Mouse (Mus musculus) hindbrain, embryonic 10.5 days (tissue): ENCODE measurements around the gene Fam3b. TPM values are rescaled to one million over a fixed set of nuclear protein-coding genes. Genes with fewer than 3 reads are reported as not detected.

Source experiments
- DNase-seq: peaks from one replicate; pipeline ENCODE4 v3.0.0-alpha.2; 2017; ENCODE audit warnings: low spot score
- H3K27ac ChIP-seq: fragments of 300-500 bp; sonication (generic); 2 replicates; pipeline ENCODE4 v1.5.1; 2016; ENCODE audit warnings: mild to moderate bottlenecking, moderate library complexity
- H3K27me3 ChIP-seq: fragments of 300-500 bp; sonication (generic); 2 replicates; pipeline ENCODE4 v1.6.1; 2016; ENCODE audit warnings: mild to moderate bottlenecking; ENCODE audit not compliant: poor library complexity, insufficient read depth, severe bottlenecking
- H3K36me3 ChIP-seq: fragments of 300-500 bp; sonication (generic); 2 replicates; pipeline ENCODE4 v1.6.1; 2016; ENCODE audit warnings: mild to moderate bottlenecking, moderate library complexity
- H3K4me1 ChIP-seq: fragments of 300-500 bp; sonication (generic); replicated peaks from 2 replicates; pipeline ENCODE4 v1.6.1; 2016; ENCODE audit warnings: mild to moderate bottlenecking
- H3K4me3 ChIP-seq: fragments of 300-500 bp; sonication (generic); 2 replicates; pipeline ENCODE4 v1.5.1; 2016; ENCODE audit warnings: mild to moderate bottlenecking, moderate library complexity
- H3K9me3 ChIP-seq: fragments of 300-500 bp; sonication (generic); 2 replicates; pipeline ENCODE4 v1.6.1; 2016; ENCODE audit warnings: mild to moderate bottlenecking, moderate library complexity
- WGBS: fragments of 180-500 bp; shearing (Covaris S2); methylation state at CpG from one replicate; pipeline ENCODE4 v1.1.7; 2016; 5-methylcytosine and 5-hydroxymethylcytosine counted together
- polyA plus RNA-seq: library from polyadenylated mRNA; unstranded; fragments of >200 nt; fragmentation: Nextera tagmentation; extraction: Ambion mirVana; gene quantifications from 2 replicates; pipeline ENCODE4 v1.2.1, GENCODE M21; 2016

The Fam3b gene
- polyA plus RNA-seq, 1 experiment from 2014 or later, result not detected

- H3K9me3 ChIP-seq, result no peaks in the 10 kb centered on the region
- no peaks in the 10 kb centered on the region for H3K27me3 ChIP-seq
- no peak overlapping the region for H3K4me3 ChIP-seq
- no peaks in the 10 kb centered on the region for H3K4me1 ChIP-seq
- DNase-seq, result no peak
- no peaks in the 10 kb centered on the region for H3K36me3 ChIP-seq
- H3K27ac ChIP-seq, result no peak overlapping the region
These were observed 3.1 kb downstream of the Fam3b start for GRCm38 (mm10) chr16:97511495-97511894.

- Histone ChIP-seq H3K4me1 (no peaks in the 10 kb centered on the region), H3K27ac (no peak overlapping the region), H3K36me3 (no peaks in the 10 kb centered on the region), H3K4me3 (no peak overlapping the region), H3K27me3 (no peaks in the 10 kb centered on the region), H3K9me3 (no peaks in the 10 kb centered on the region)
- 82% methylated on average over 5 of the region's 5 CpGs for WGBS
- DNase-seq, result no peak
These were observed 3.8 kb downstream of the Fam3b start for GRCm38 (mm10) chr16:97510849-97511248.

GRCm38 (mm10) chr16:97507783-97508182 lies 6.8 kb downstream of the Fam3b start:
- Histone ChIP-seq H3K36me3 (no peaks in the 10 kb centered on the region), H3K4me1 (no peaks in the 10 kb centered on the region), H3K4me3 (no peak overlapping the region), H3K27ac (no peak overlapping the region), H3K27me3 (no peaks in the 10 kb centered on the region), H3K9me3 (no peaks in the 10 kb centered on the region)
- no peak for DNase-seq

- no peak overlapping the region for H3K4me3 ChIP-seq
- H3K4me1 ChIP-seq, result no peaks in the 10 kb centered on the region
- no peak overlapping the region for H3K27ac ChIP-seq
- DNase-seq, result no peak
- 87% methylated on average over 3 of the region's 3 CpGs for WGBS
- H3K9me3 ChIP-seq, result no peaks in the 10 kb centered on the region
- H3K36me3 ChIP-seq, result no peaks in the 10 kb centered on the region
- no peaks in the 10 kb centered on the region for H3K27me3 ChIP-seq
These were observed 9.8 kb downstream of the Fam3b start for GRCm38 (mm10) chr16:97504793-97505192.

GRCm38 (mm10) chr16:97503849-97504248 lies 10.8 kb downstream of the Fam3b start:
- no peaks in the 10 kb centered on the region for H3K36me3 ChIP-seq
- no peaks in the 10 kb centered on the region for H3K9me3 ChIP-seq
- no peak overlapping the region for H3K4me3 ChIP-seq
- no peaks in the 10 kb centered on the region for H3K27me3 ChIP-seq
- 80% methylated on average over 3 of the region's 3 CpGs for WGBS
- no peaks in the 10 kb centered on the region for H3K4me1 ChIP-seq
- no peak overlapping the region for H3K27ac ChIP-seq
- DNase-seq, result no peak

GRCm38 (mm10) chr16:97500901-97501300 lies 13.7 kb downstream of the Fam3b start:
- 89% methylated on average over 7 of the region's 7 CpGs for WGBS
- H3K9me3 ChIP-seq, result no peaks in the 10 kb centered on the region
- no peak overlapping the region for H3K27ac ChIP-seq
- H3K4me3 ChIP-seq, result no peak overlapping the region
- no peak for DNase-seq
- no peaks in the 10 kb centered on the region for H3K4me1 ChIP-seq
- no peaks in the 10 kb centered on the region for H3K27me3 ChIP-seq
- H3K36me3 ChIP-seq, result no peaks in the 10 kb centered on the region

GRCm38 (mm10) chr16:97499450-97499849 lies 15.2 kb downstream of the Fam3b start:
- WGBS, result 96% methylated on average over 7 of the region's 7 CpGs
- Histone ChIP-seq H3K27ac (no peak overlapping the region), H3K4me3 (no peak overlapping the region), H3K36me3 (no peaks in the 10 kb centered on the region), H3K4me1 (no peaks in the 10 kb centered on the region), H3K27me3 (no peaks in the 10 kb centered on the region), H3K9me3 (no peaks in the 10 kb centered on the region)
- DNase-seq, result no peak

- H3K4me1 ChIP-seq, result no peaks in the 10 kb centered on the region
- no peaks in the 10 kb centered on the region for H3K27me3 ChIP-seq
- 90% methylated on average over 3 of the region's 3 CpGs for WGBS
- H3K36me3 ChIP-seq, result no peaks in the 10 kb centered on the region
- H3K27ac ChIP-seq, result no peak overlapping the region
- no peak overlapping the region for H3K4me3 ChIP-seq
- no peak for DNase-seq
- no peaks in the 10 kb centered on the region for H3K9me3 ChIP-seq
These were observed 16.5 kb downstream of the Fam3b start for GRCm38 (mm10) chr16:97498139-97498538.

GRCm38 (mm10) chr16:97497682-97498081 lies 16.9 kb downstream of the Fam3b start:
- H3K4me3 ChIP-seq, result no peak overlapping the region
- no peaks in the 10 kb centered on the region for H3K4me1 ChIP-seq
- no peak overlapping the region for H3K27ac ChIP-seq
- no peak for DNase-seq
- no peaks in the 10 kb centered on the region for H3K9me3 ChIP-seq
- no peaks in the 10 kb centered on the region for H3K27me3 ChIP-seq
- H3K36me3 ChIP-seq, result no peaks in the 10 kb centered on the region
- WGBS, result 58% methylated on average over 5 of the region's 5 CpGs

- H3K9me3 ChIP-seq, result no peaks in the 10 kb centered on the region
- 38% methylated on average over 3 of the region's 3 CpGs for WGBS
These were observed 18.6 kb downstream of the Fam3b start for GRCm38 (mm10) chr16:97496026-97496425.

GRCm38 (mm10) chr16:97492369-97492768 lies 22.2 kb downstream of the Fam3b start:
- no peaks in the 10 kb centered on the region for H3K36me3 ChIP-seq
- no peak for DNase-seq
- no peak overlapping the region for H3K27ac ChIP-seq
- no peak overlapping the region for H3K4me3 ChIP-seq
- H3K27me3 ChIP-seq, result no peaks in the 10 kb centered on the region
- H3K9me3 ChIP-seq, result no peaks in the 10 kb centered on the region
- WGBS, result 82% methylated on average over 1 of the region's 1 CpGs
- no peaks in the 10 kb centered on the region for H3K4me1 ChIP-seq

More at GRCm38 (mm10) chr16:97496026-97496425, 18.6 kb downstream of the Fam3b start:
- no peak for DNase-seq
- Histone ChIP-seq H3K4me1 (no peaks in the 10 kb centered on the region), H3K4me3 (no peak overlapping the region), H3K36me3 (no peaks in the 10 kb centered on the region), H3K27ac (no peak overlapping the region), H3K27me3 (no peaks in the 10 kb centered on the region)

GRCm38 (mm10) chr16:97478655-97479054 lies 36.0 kb downstream of the Fam3b start:
- 79% methylated on average over 2 of the region's 2 CpGs for WGBS
- no peaks in the 10 kb centered on the region for H3K4me1 ChIP-seq
- DNase-seq, result no peak

GRCm38 (mm10) chr16:97476524-97476923 lies 38.1 kb downstream of the Fam3b start:
- no peak overlapping the region for H3K27ac ChIP-seq
- no peaks in the 10 kb centered on the region for H3K27me3 ChIP-seq
- H3K9me3 ChIP-seq, result no peaks in the 10 kb centered on the region
- no peak overlapping the region for H3K4me3 ChIP-seq
- DNase-seq, result no peak
- no peaks in the 10 kb centered on the region for H3K36me3 ChIP-seq
- 83% methylated on average over 1 of the region's 1 CpGs for WGBS
- no peaks in the 10 kb centered on the region for H3K4me1 ChIP-seq

More at GRCm38 (mm10) chr16:97478655-97479054, 36.0 kb downstream of the Fam3b start:
- no peak overlapping the region for H3K27ac ChIP-seq
- no peaks in the 10 kb centered on the region for H3K27me3 ChIP-seq
- no peaks in the 10 kb centered on the region for H3K36me3 ChIP-seq
- no peak overlapping the region for H3K4me3 ChIP-seq
- H3K9me3 ChIP-seq, result no peaks in the 10 kb centered on the region

GRCm38 (mm10) chr16:97475581-97475980 lies 39.0 kb downstream of the Fam3b start:
- DNase-seq, result no peak
- Histone ChIP-seq H3K27me3 (no peaks in the 10 kb centered on the region), H3K9me3 (no peaks in the 10 kb centered on the region), H3K36me3 (no peaks in the 10 kb centered on the region), H3K27ac (no peak overlapping the region), H3K4me1 (no peaks in the 10 kb centered on the region), H3K4me3 (no peak overlapping the region)
- 91% methylated on average over 3 of the region's 3 CpGs for WGBS
